Mouse (Mus musculus) midbrain, embryonic 14.5 days (tissue): ENCODE results near the gene Tnc. TPM values are rescaled to one million over a fixed set of nuclear protein-coding genes. Genes with fewer than 3 reads are reported as not detected.

ENCODE experiments used
- ATAC-seq: fragments of 200-750 bp; cut with Nextera tagmentation; 2 replicates; pipeline ENCODE4 v1.8.0; 2017; ENCODE audit warnings: moderate number of reproducible peaks, moderate library complexity; ENCODE audit not compliant: low FRiP score, low TSS enrichment
- DNase-seq: peaks from one replicate; pipeline ENCODE4 v3.0.0-alpha.2; 2015
- H3K27ac ChIP-seq: fragments of 300-500 bp; sonication (generic); replicated peaks from 2 replicates; pipeline ENCODE4 v1.5.1; 2014; ENCODE audit warnings: mild to moderate bottlenecking, low read depth, low read length, moderate library complexity
- H3K27me3 ChIP-seq: fragments of 300-500 bp; sonication (generic); 2 replicates; pipeline ENCODE4 v1.6.1; 2014; ENCODE audit warnings: low read length, control low read depth, mixed read lengths; ENCODE audit not compliant: control insufficient read depth, insufficient read depth
- H3K36me3 ChIP-seq: fragments of 300-500 bp; sonication (generic); 2 replicates; pipeline ENCODE4 v1.6.1; 2014; ENCODE audit warnings: low read length, control low read depth; ENCODE audit not compliant: control insufficient read depth, insufficient read depth
- H3K4me1 ChIP-seq: fragments of 300-500 bp; sonication (generic); 2 replicates; pipeline ENCODE4 v1.6.1; 2014; ENCODE audit warnings: mild to moderate bottlenecking, antibody characterized with exemption, low read length, control low read depth; ENCODE audit not compliant: control insufficient read depth, insufficient read depth
- H3K4me2 ChIP-seq: fragments of 300-500 bp; sonication (generic); 2 replicates; pipeline ENCODE4 v1.6.1; 2014; ENCODE audit warnings: mild to moderate bottlenecking, low read length, moderate library complexity
- H3K4me3 ChIP-seq: fragments of 300-500 bp; sonication (generic); replicated peaks from 2 replicates; pipeline ENCODE4 v1.5.1; 2014; ENCODE audit warnings: low read depth, low read length
- H3K9ac ChIP-seq: fragments of 300-500 bp; sonication (generic); replicated peaks from 2 replicates; pipeline ENCODE4 v1.6.1; 2014; ENCODE audit warnings: mild to moderate bottlenecking, low read length, moderate library complexity
- H3K9me3 ChIP-seq: fragments of 300-500 bp; sonication (generic); 2 replicates; pipeline ENCODE4 v1.6.1; 2016; ENCODE audit warnings: low read length, control low read depth, mixed read lengths; ENCODE audit not compliant: control insufficient read depth
- WGBS: fragments of 180-500 bp; shearing (Covaris S2); extraction: QIAGEN DNeasy Blood & Tissue Kit; methylation state at CpG from one replicate; pipeline ENCODE4 v1.1.7; 2014; 5-methylcytosine and 5-hydroxymethylcytosine counted together
- polyA plus RNA-seq: library from polyadenylated mRNA; unstranded; fragments of >200 nt; fragmentation: Nextera tagmentation; extraction: Ambion mirVana; gene quantifications from 2 replicates; pipeline ENCODE4 v1.2.1, GENCODE M21; 2014

Gene Tnc
- polyA plus RNA-seq, 1 experiment from 2014 or later: 63.8 TPM

DNA sequence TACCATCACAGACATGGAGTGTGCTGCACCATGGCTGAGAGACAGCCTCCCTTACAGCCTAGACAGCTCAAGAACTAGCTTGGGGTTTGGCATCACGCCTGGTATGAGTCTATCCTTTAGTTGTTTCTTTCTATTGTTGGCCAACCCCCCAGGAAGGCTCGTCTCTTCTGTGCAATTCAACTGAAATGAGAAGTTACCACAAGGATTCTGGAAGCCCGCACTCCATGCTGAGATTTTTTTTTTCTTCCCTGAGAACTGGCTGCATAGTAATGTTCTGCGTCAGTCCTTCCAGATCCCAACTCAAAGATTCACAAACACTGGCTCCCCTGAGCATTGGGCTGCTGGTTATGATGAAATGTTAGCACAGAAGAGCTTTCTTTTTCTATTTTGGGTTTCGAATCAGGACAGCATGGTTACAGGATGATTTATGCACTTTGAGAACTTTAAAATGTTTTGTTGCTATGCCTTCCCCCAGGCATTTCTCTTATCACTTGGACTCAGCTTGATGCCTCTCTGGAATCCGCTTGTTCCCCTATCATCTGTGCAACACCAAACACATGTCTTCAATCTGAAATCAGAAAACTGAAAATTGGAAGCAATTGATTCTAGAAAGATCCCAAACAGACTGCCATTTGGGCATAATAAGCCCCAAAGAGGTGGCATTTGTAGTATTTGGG lies 29.7 kb upstream of the Tnc start:
- Histone ChIP-seq H3K9me3 (no peaks in the 10 kb centered on the region), H3K9ac (no peak overlapping the region), H3K4me2 (no peak overlapping the region), H3K27ac (no peak overlapping the region), H3K27me3 (no peaks in the 10 kb centered on the region), H3K36me3 (no peaks in the 10 kb centered on the region), H3K4me1 (no peaks in the 10 kb centered on the region), H3K4me3 (no peak overlapping the region)
- WGBS: 80% methylated on average over 6 of the region's 6 CpGs
- DNase-seq: no peak
- ATAC-seq: no peak

DNA sequence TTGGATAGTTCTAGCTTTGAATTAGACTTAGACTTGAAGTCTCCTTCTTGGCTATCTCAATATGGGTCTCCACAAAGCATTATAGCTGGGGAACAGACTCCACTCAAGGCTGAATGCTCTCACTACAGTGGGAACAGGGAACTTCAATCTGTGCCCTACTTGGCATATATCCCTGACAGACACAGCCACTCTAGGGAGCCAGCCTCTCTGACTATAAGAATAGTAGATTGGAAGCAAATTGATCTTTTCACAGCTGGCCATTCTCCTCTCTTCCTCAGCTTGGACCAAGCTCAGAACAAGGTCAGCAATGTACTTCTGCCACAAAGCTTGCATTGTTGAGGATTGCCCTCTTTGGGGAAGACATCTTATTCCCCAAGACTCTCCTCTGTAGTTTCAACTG lies 27.9 kb upstream of the Tnc start:
- DNase-seq (no peak), ATAC-seq (no peak)
- Histone ChIP-seq H3K9me3 (no peaks in the 10 kb centered on the region), H3K27me3 (no peaks in the 10 kb centered on the region), H3K4me2 (no peak overlapping the region), H3K27ac (no peak overlapping the region), H3K4me1 (no peaks in the 10 kb centered on the region), H3K4me3 (no peak overlapping the region), H3K36me3 (no peaks in the 10 kb centered on the region), H3K9ac (no peak overlapping the region)

DNA sequence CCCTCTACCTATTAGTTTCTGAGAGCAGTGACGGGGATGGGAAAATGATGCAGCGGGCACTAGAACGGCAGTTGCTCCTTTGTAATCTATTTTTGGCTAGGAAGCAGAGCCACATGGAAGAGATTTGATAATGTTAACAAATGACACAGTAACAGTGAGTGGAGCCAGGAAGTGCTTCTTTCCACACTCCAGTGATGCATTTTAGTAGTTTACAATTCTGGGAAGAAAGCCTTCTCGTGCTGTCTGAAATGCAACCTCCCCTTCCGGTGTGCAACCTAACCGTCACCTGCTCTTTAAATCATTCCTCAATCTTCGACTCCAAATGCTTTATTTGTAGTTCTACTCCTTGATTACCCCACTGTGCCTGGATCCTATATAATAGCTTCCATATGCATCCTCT lies 20.6 kb upstream of the Tnc start:
- DNase-seq (no peak), ATAC-seq (no peak)
- Histone ChIP-seq H3K4me2 (no peak overlapping the region), H3K4me3 (no peak overlapping the region), H3K27me3 (no peaks in the 10 kb centered on the region), H3K27ac (no peak overlapping the region), H3K9ac (no peak overlapping the region), H3K9me3 (no peaks in the 10 kb centered on the region), H3K4me1 (no peaks in the 10 kb centered on the region), H3K36me3 (no peaks in the 10 kb centered on the region)
- 92% methylated on average over 7 of the region's 7 CpGs for WGBS

DNA sequence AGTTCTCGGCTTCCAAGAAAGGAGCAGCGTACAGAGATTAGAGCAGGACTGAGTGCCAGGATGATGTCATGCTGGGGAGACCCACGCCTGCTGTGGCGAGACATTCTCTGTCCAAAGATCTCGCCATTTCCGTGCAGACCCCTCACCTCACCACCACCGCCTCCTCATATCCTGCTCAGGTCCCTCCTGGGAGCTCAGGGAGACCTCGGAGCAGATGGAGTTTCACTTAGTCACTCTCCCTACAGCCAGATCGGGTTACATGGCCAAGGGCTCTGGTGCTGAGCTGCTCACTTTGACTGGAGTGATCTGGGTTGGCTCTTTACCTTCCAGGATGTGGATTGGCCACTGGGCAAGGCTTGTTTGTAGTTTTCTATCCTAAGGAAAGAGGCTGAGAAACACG lies 18.5 kb upstream of the Tnc start:
- H3K9me3 ChIP-seq: no peaks in the 10 kb centered on the region
- WGBS: 53% methylated on average over 10 of the region's 10 CpGs

DNA sequence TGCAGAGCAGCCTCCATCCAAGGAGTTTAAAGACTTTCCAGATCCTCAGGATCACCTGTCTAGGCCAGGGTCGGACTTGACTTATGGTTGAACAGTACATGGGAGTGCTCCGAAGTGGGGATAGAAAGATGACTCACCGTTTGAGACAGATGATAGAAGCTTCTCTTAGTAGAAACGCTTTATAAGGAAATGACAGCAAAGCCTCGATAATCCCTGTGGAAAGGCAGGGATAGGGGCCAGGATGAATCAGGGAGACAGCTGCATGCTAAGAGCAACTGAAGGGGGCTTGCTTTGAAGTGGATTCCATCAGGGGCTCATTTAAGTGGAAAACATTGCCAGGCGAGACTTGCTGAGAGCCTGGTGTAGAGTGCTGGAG lies 12.0 kb upstream of the Tnc start:
- Histone ChIP-seq H3K4me1 (peaks cover 3% of the 10 kb centered on the region; the same call in 1 of the 2 replicates), H3K27me3 (no peaks in the 10 kb centered on the region), H3K4me3 (no peak overlapping the region), H3K27ac (no peak overlapping the region), H3K36me3 (no peaks in the 10 kb centered on the region), H3K9ac (no peak overlapping the region), H3K4me2 (no peak overlapping the region), H3K9me3 (no peaks in the 10 kb centered on the region)
- DNase-seq (no peak), ATAC-seq (no peak)
- WGBS: 42% methylated on average over 6 of the region's 6 CpGs

More for the DNA sequence above, 18.5 kb upstream of the Tnc start:
- ATAC-seq: no peak; the same call in 1 of the 2 replicates
- H3K27ac ChIP-seq: no peak overlapping the region
- no peaks in the 10 kb centered on the region for H3K4me1 ChIP-seq
- no peaks in the 10 kb centered on the region for H3K36me3 ChIP-seq
- no peak overlapping the region for H3K9ac ChIP-seq
- no peak overlapping the region for H3K4me3 ChIP-seq
- no peaks in the 10 kb centered on the region for H3K27me3 ChIP-seq
- no peak for DNase-seq
- H3K4me2 ChIP-seq: no peak overlapping the region

DNA sequence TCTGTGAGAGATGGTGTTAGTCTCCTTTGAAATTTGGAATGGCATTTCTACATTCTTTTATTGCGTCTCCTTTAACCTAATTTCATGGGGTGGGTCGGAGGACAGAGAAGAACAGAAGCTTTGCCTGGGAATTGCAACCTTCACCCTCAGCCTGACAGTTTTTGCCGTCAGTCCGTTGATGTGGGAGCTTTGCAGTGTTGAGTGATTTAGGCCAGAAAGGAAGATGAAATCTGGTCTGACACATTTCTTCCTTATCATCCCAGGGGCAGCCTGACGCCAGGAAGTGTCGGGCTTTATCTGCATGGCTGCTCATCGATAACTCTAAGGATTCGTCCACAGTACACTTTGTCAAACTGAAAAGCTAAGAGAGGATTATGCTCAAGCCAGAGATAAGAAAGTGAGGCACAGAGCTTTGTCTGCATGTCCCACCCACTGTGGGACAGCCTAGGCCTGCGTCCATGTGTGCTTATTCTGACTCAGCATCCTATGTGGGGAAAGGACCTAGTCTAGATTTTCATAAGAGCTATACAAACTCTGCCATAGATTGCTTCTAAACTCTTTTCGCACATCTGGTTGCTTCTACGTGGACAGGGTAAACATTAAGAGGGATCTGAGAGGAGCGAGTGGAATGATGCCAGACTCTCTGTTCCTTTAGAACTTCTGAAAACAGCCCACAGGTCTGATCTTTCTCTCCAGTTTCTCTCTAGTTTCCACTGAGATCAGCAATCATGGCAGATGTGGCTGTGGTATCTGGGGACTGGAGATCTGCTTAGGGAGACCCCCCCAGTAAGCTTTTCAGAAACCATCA lies 11.4 kb upstream of the Tnc start:
- Histone ChIP-seq H3K27me3 (no peaks in the 10 kb centered on the region), H3K4me3 (no peak overlapping the region), H3K36me3 (no peaks in the 10 kb centered on the region), H3K4me1 (peaks cover 3% of the 10 kb centered on the region; the same call in 1 of the 2 replicates), H3K9me3 (no peaks in the 10 kb centered on the region), H3K9ac (no peak overlapping the region), H3K4me2 (no peak overlapping the region), H3K27ac (0 out of 2 replicates have a peak overlapping the region, but pooled peaks have one; percentile 2)
- WGBS: 37% methylated on average over 12 of the region's 12 CpGs
- DNase-seq: no peak
- no peak for ATAC-seq

DNA sequence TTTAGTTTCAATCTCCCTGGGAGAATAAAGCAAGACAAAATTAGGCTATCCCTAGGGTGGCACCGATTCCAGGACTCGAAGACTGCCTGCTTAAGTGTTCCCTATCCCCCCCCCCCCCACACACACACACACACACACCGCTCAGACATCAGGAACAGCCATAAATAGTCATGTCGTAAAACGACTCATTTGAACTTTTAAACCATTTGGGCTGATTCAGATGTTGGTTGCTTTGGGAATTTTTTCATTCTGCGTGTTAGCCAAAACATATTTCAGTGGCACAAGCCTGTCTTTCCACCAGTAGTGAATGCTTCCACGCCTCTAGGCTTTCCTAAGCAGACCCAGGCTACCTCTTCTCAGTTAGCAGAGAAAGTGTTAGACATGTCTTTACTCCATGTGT lies 1.4 kb upstream of the Tnc start:
- no peak for ATAC-seq
- WGBS: 83% methylated on average over 7 of the region's 7 CpGs
- Histone ChIP-seq H3K4me1 (0 out of 2 replicates have a peak, but pooled peaks cover 12% of the 10 kb centered on the region), H3K4me2 (no peak overlapping the region), H3K9me3 (no peaks in the 10 kb centered on the region), H3K9ac (no peak overlapping the region), H3K27me3 (peaks cover 12% of the 10 kb centered on the region; the same call in 1 of the 2 replicates), H3K27ac (no peak overlapping the region), H3K36me3 (no peaks in the 10 kb centered on the region), H3K4me3 (no peak overlapping the region)
- DNase-seq: no peak

DNA sequence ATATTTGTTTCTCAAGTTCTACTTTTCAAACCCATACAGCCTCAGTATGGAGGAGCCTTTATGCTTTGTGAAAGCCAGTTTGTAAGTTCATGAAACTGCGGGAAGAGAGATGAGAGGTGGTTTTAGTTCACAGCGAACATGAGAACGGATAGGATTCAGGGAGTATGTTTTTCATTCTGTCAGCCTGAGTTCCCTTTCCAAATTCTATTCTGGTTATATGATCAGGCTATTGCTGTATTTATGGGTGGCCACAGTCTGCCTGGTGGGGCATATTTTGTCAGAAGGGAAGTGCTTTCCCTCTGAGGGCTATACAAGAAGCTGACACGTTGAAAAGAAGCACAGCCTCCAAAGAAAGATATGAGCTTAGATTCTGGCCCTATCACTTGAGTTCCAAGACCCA lies 2.9 kb downstream of the Tnc start:
- DNase-seq: no peak
- Histone ChIP-seq H3K4me1 (0 out of 2 replicates have a peak, but pooled peaks cover 12% of the 10 kb centered on the region), H3K27ac (no peak overlapping the region), H3K27me3 (peaks cover 12% of the 10 kb centered on the region; the same call in 1 of the 2 replicates), H3K9me3 (no peaks in the 10 kb centered on the region), H3K36me3 (no peaks in the 10 kb centered on the region), H3K4me2 (peak overlapping the region; percentile 0; the same call in 1 of the 2 replicates), H3K4me3 (0 out of 2 replicates have a peak overlapping the region, but pooled peaks have one; percentile 7), H3K9ac (no peak overlapping the region)
- WGBS: 85% methylated on average over 4 of the region's 4 CpGs
- ATAC-seq: no peak
